Mouse (Mus musculus) lung, embryonic 14.5 days (tissue): ENCODE data around the gene Snx29. TPM values are rescaled to one million over a fixed set of nuclear protein-coding genes. Genes with fewer than 3 reads are reported as not detected.

ENCODE experiments used
- ATAC-seq: fragments of 200-750 bp; cut with Nextera tagmentation; 2 replicates; pipeline ENCODE4 v1.8.0; 2017; ENCODE audit warnings: mild to moderate bottlenecking, moderate TSS enrichment, moderate library complexity; ENCODE audit not compliant: insufficient read depth
- DNase-seq: peaks from one replicate; pipeline ENCODE4 v3.0.0-alpha.2; 2015
- H3K27ac ChIP-seq: fragments of 300-500 bp; sonication (generic); 2 replicates; pipeline ENCODE4 v1.5.1; 2014; ENCODE audit warnings: low read depth, mild to moderate bottlenecking, moderate library complexity
- H3K27me3 ChIP-seq: fragments of 300-500 bp; sonication (generic); 2 replicates; pipeline ENCODE4 v1.6.1; 2014; ENCODE audit warnings: low read length, control low read depth; ENCODE audit not compliant: insufficient read depth
- H3K36me3 ChIP-seq: fragments of 300-500 bp; sonication (generic); 2 replicates; pipeline ENCODE4 v1.6.1; 2014; ENCODE audit warnings: control low read depth; ENCODE audit not compliant: insufficient read depth
- H3K4me1 ChIP-seq: fragments of 300-500 bp; sonication (generic); 2 replicates; pipeline ENCODE4 v1.6.1; 2014; ENCODE audit warnings: antibody characterized with exemption, control low read depth; ENCODE audit not compliant: insufficient read depth
- H3K4me2 ChIP-seq: fragments of 300-500 bp; sonication (generic); 2 replicates; pipeline ENCODE4 v1.6.1; 2014; ENCODE audit warnings: mild to moderate bottlenecking
- H3K4me3 ChIP-seq: fragments of 300-500 bp; sonication (generic); 2 replicates; pipeline ENCODE4 v1.5.1; 2014; ENCODE audit warnings: low read depth, low read length
- H3K9ac ChIP-seq: fragments of 300-500 bp; sonication (generic); 2 replicates; pipeline ENCODE4 v1.6.1; 2014
- H3K9me3 ChIP-seq: fragments of 300-500 bp; sonication (generic); 2 replicates; pipeline ENCODE4 v1.6.1; 2016; ENCODE audit warnings: low read depth, low read length, control low read depth
- CTCF ChIP-seq: IDR thresholded peaks from 2 replicates; pipeline ENCODE4 v1.5.1; 2016; ENCODE audit warnings: antibody characterized with exemption, low read depth
- WGBS: fragments of 180-500 bp; shearing (Covaris S2); extraction: QIAGEN DNeasy Blood & Tissue Kit; methylation state at CpG from one replicate; pipeline ENCODE4 v1.1.7; 2014; 5-methylcytosine and 5-hydroxymethylcytosine counted together
- polyA plus RNA-seq: library from polyadenylated mRNA; unstranded; fragments of >200 nt; fragmentation: Nextera tagmentation; extraction: Ambion mirVana; gene quantifications from 2 replicates; pipeline ENCODE4 v1.2.1, GENCODE M21; 2014

The Snx29 gene
- polyA plus RNA-seq, 1 experiment from 2014 or later, result 10.3 TPM

- no peak overlapping the region for H3K4me3 ChIP-seq
- no peaks in the 10 kb centered on the region for H3K27me3 ChIP-seq
- H3K9me3 ChIP-seq, result no peaks in the 10 kb centered on the region
- H3K27ac ChIP-seq, result no peak overlapping the region
- H3K36me3 ChIP-seq, result no peaks in the 10 kb centered on the region
- ATAC-seq (no peak), DNase-seq (no peak)
- no peak overlapping the region for H3K9ac ChIP-seq
- no peaks in the 10 kb centered on the region for H3K4me1 ChIP-seq
- 80% methylated on average over 4 of the region's 4 CpGs for WGBS
- TF ChIP-seq CTCF, result no peak
- H3K4me2 ChIP-seq, result no peak overlapping the region
Measured at GRCm38 (mm10) chr16:11794628-11795027, 471.9 kb downstream of the Snx29 start.

GRCm38 (mm10) chr16:11795758-11796460 lies 473.2 kb downstream of the Snx29 start:
- no peak for ATAC-seq
- Histone ChIP-seq H3K4me2 (no peak overlapping the region), H3K4me1 (no peaks in the 10 kb centered on the region), H3K9me3 (no peaks in the 10 kb centered on the region), H3K9ac (no peak overlapping the region), H3K27ac (no peak overlapping the region), H3K4me3 (no peak overlapping the region), H3K36me3 (no peaks in the 10 kb centered on the region), H3K27me3 (no peaks in the 10 kb centered on the region)
- no peak for DNase-seq
- WGBS, result 59% methylated on average over 7 of the region's 7 CpGs
- TF ChIP-seq CTCF, result no peak

- Histone ChIP-seq H3K4me2 (no peak overlapping the region), H3K27ac (no peak overlapping the region), H3K9ac (no peak overlapping the region), H3K36me3 (no peaks in the 10 kb centered on the region), H3K4me3 (no peak overlapping the region), H3K4me1 (no peaks in the 10 kb centered on the region), H3K9me3 (no peaks in the 10 kb centered on the region), H3K27me3 (no peaks in the 10 kb centered on the region)
- TF ChIP-seq CTCF, result no peak
- no peak for DNase-seq
- WGBS, result 90% methylated on average over 7 of the region's 7 CpGs
- ATAC-seq, result no peak
Measured at GRCm38 (mm10) chr16:11801960-11802539, 479.3 kb downstream of the Snx29 start.

Other genes starting within 250 kb of the Snx29 start
- gene Txndc11, start 188.3 kb upstream of the Snx29 start, polyA plus RNA-seq, result 38.2 and 38.8 TPM in 2 replicates
- gene Zc3h7a, start 146.5 kb upstream of the Snx29 start, polyA plus RNA-seq, result 95.8 and 96.9 TPM in 2 replicates
- 193 and 202 TPM in 2 replicates for gene Rsl1d1, start 119.6 kb upstream of the Snx29 start, polyA plus RNA-seq
- 105 and 115 TPM in 2 replicates for gene Gspt1, start 68.6 kb upstream of the Snx29 start, polyA plus RNA-seq
- gene Tnfrsf17, start 9.1 kb upstream of the Snx29 start, polyA plus RNA-seq, result not detected in 2 replicates